ENCODE assay signal across 38 mouse cellular contexts in the genomic region with DNA sequence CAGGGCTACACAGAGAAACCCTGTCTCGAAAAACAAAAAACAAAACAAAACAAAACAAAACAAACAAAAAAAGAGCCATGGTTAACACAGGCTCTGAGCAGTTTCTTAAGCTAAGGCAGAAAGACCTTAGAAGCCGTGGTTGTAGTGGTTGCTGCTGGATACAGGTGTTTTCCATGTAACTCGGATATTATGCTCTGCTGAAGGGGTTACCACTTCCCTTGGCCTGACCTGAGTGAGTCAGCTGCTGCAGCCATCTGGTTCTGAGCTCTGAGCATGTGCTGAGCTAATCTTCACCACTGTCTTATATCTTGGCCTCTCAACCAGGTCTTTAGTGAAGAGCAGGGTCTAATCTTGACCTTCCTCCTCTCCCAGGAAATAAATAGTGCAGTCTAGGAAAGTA. TPM values are rescaled to one million over a fixed set of nuclear protein-coding genes. Genes with fewer than 3 reads are reported as not detected.
"Had no signal": no experiment of that assay in that cellular context is flagged by ENCODE, and none has a peak within 500 bp of the region (broad histone marks: within the 10 kb centered on the region; RNA-seq: fewer than 3 reads in every experiment).

No protein-coding gene starts in this region.

- DNase-seq: left cerebral cortex, postnatal 4 days; liver; liver, embryonic 13.5 days; liver, postnatal 0 days; lung, adult 18-20 months; lung, adult 2 months; lung, embryonic 14.5 days; lung, postnatal 10 days; lung, postnatal 14 days; lung, postnatal 36 days; lung, postnatal 4 days; midbrain, embryonic 14.5 days had no signal

- H3K4me1 ChIP-seq: limb, embryonic 10.5 days; limb, embryonic 12.5 days; limb, embryonic 13.5 days; limb, embryonic 15.5 days; liver, embryonic 12.5 days; liver, embryonic 13.5 days; liver, embryonic 15.5 days; lung, embryonic 15.5 days; megakaryocyte, embryonic 14.5 days; midbrain, embryonic 10.5 days; midbrain, embryonic 12.5 days; midbrain, embryonic 13.5 days; midbrain, embryonic 15.5 days; neural tube, embryonic 12.5 days; neural tube, embryonic 13.5 days had no signal

- ATAC-seq: liver, embryonic 12.5 days; liver, postnatal 0 days; lung, postnatal 0 days; midbrain, embryonic 13.5 days; midbrain, embryonic 15.5 days; midbrain, embryonic 16.5 days had no signal

- H3K4me3 ChIP-seq: limb, embryonic 10.5 days; limb, embryonic 12.5 days; limb, embryonic 13.5 days; limb, embryonic 15.5 days; liver, embryonic 12.5 days; liver, embryonic 13.5 days; liver, embryonic 15.5 days; lung, embryonic 15.5 days; megakaryocyte, embryonic 14.5 days; midbrain, embryonic 10.5 days; midbrain, embryonic 12.5 days; midbrain, embryonic 13.5 days; midbrain, embryonic 15.5 days; myocyte; neural tube, embryonic 12.5 days; neural tube, embryonic 13.5 days had no signal

- H3K27me3 ChIP-seq: limb, embryonic 12.5 days; limb, embryonic 13.5 days; limb, embryonic 15.5 days; liver, embryonic 12.5 days; liver, embryonic 13.5 days; liver, embryonic 15.5 days; lung, embryonic 15.5 days; megakaryocyte, embryonic 14.5 days; midbrain, embryonic 12.5 days; midbrain, embryonic 13.5 days; midbrain, embryonic 15.5 days; neural tube, embryonic 12.5 days; neural tube, embryonic 13.5 days had no signal

- H3K36me3 ChIP-seq: limb, embryonic 10.5 days; limb, embryonic 12.5 days; limb, embryonic 13.5 days; limb, embryonic 15.5 days; liver, embryonic 12.5 days; liver, embryonic 13.5 days; liver, embryonic 15.5 days; lung, embryonic 15.5 days; midbrain, embryonic 10.5 days; midbrain, embryonic 12.5 days; midbrain, embryonic 13.5 days; midbrain, embryonic 15.5 days; neural tube, embryonic 12.5 days; neural tube, embryonic 13.5 days had no signal

- H3K9me3 ChIP-seq: limb, embryonic 10.5 days; limb, embryonic 12.5 days; limb, embryonic 13.5 days; limb, embryonic 15.5 days; liver, embryonic 12.5 days; liver, embryonic 13.5 days; liver, embryonic 15.5 days; lung, embryonic 15.5 days; midbrain, embryonic 10.5 days; midbrain, embryonic 12.5 days; midbrain, embryonic 13.5 days; midbrain, embryonic 15.5 days; neural tube, embryonic 12.5 days; neural tube, embryonic 13.5 days had no signal

- H3K27ac ChIP-seq: limb, embryonic 10.5 days; limb, embryonic 12.5 days; limb, embryonic 13.5 days; limb, embryonic 15.5 days; liver, embryonic 12.5 days; liver, embryonic 13.5 days; liver, embryonic 14.5 days; liver, embryonic 15.5 days; lung, embryonic 15.5 days; macrophage; midbrain, embryonic 10.5 days; midbrain, embryonic 12.5 days; midbrain, embryonic 13.5 days; midbrain, embryonic 15.5 days; neural tube, embryonic 12.5 days; neural tube, embryonic 13.5 days had no signal

- H3K4me2 ChIP-seq: limb, embryonic 12.5 days; limb, embryonic 13.5 days; limb, embryonic 15.5 days; liver, embryonic 11.5 days; liver, embryonic 12.5 days; liver, embryonic 13.5 days; liver, embryonic 15.5 days; lung, embryonic 14.5 days; lung, embryonic 15.5 days; midbrain, embryonic 11.5 days; midbrain, embryonic 12.5 days; midbrain, embryonic 13.5 days; midbrain, embryonic 15.5 days; neural tube, embryonic 12.5 days; neural tube, embryonic 13.5 days had no signal

- H3K9ac ChIP-seq: limb, embryonic 12.5 days; limb, embryonic 13.5 days; limb, embryonic 15.5 days; liver, embryonic 12.5 days; liver, embryonic 13.5 days; liver, embryonic 14.5 days; liver, embryonic 15.5 days; liver, postnatal 0 days; lung, embryonic 14.5 days; lung, embryonic 15.5 days; midbrain, embryonic 12.5 days; midbrain, embryonic 13.5 days; midbrain, embryonic 15.5 days; neural tube, embryonic 12.5 days; neural tube, embryonic 13.5 days had no signal

RNA-seq across cellular contexts. Expression of a gene that starts 6.8 kb away (rescaled TPM):
- total RNA-seq: liver, adult 2 months; megakaryocyte progenitor cell, adult 5-6 weeks; megakaryocyte, adult 5-6 weeks; megakaryocyte-erythroid progenitor cell, adult 5-6 weeks; monocyte, adult 5-6 weeks had no signal
- polyA plus RNA-seq: liver, adult 2 months had no signal
